Mouse (Mus musculus) thymus, adult 2 months (tissue): ENCODE measurements around the gene Map3k3. TPM values are rescaled to one million over a fixed set of nuclear protein-coding genes. Genes with fewer than 3 reads are reported as not detected.
"Not testable (repeated sequence)": the region's sequence is repeated elsewhere in the genome, so short reads cannot be mapped to it uniquely, and the experiment has no call there.

Experiments used
- DNase-seq: peaks from one replicate; pipeline ENCODE4 v3.0.0; 2021
- H3K27ac ChIP-seq: fragments of 200-500 bp; 2 replicates; pipeline ENCODE4 v1.5.1; 2012; ENCODE audit warnings: low read length, control low read depth; ENCODE audit not compliant: control insufficient read depth, insufficient read depth
- H3K27me3 ChIP-seq: fragments of 200-500 bp; 2 replicates; pipeline ENCODE4 v1.6.1; 2012; ENCODE audit warnings: mild to moderate bottlenecking, low read length, moderate library complexity, mixed read lengths; ENCODE audit not compliant: control insufficient read depth, insufficient read depth
- H3K36me3 ChIP-seq: fragments of 200-500 bp; 2 replicates; pipeline ENCODE4 v1.6.1; 2012; ENCODE audit warnings: mild to moderate bottlenecking, low read length, moderate library complexity; ENCODE audit not compliant: control insufficient read depth, insufficient read depth
- H3K4me1 ChIP-seq: fragments of 200-500 bp; replicated peaks from 2 replicates; pipeline ENCODE4 v1.6.1; 2012; ENCODE audit warnings: low read length; ENCODE audit not compliant: control insufficient read depth, insufficient read depth
- H3K4me3 ChIP-seq: fragments of 200-500 bp; 2 replicates; pipeline ENCODE4 v1.5.1; 2012; ENCODE audit warnings: mild to moderate bottlenecking, low read length, control low read depth, moderate library complexity; ENCODE audit not compliant: control insufficient read depth, insufficient read depth
- CTCF ChIP-seq: fragments of 200-500 bp; IDR thresholded peaks from 2 replicates; pipeline ENCODE4 v1.5.1; 2012; ENCODE audit warnings: mild to moderate bottlenecking, control low read depth, low read length, moderate library complexity, borderline replicate concordance; ENCODE audit not compliant: control insufficient read depth, poor library complexity, insufficient read depth; ENCODE audit errors: extremely low read depth
- POLR2A ChIP-seq: fragments of 200-500 bp; IDR thresholded peaks from 2 replicates; pipeline ENCODE4 v1.6.1; 2012; ENCODE audit warnings: mild to moderate bottlenecking, low read length, control low read depth, moderate library complexity; ENCODE audit not compliant: control insufficient read depth, poor library complexity, insufficient read depth; ENCODE audit errors: extremely low read depth
- WGBS: fragments of 180-500 bp; shearing (Covaris S2); methylation state at CpG from one replicate; pipeline ENCODE4 v1.1.7; 2018; 5-methylcytosine and 5-hydroxymethylcytosine counted together
- polyA plus RNA-seq: library from polyadenylated mRNA; depleted of rRNA; stranded (reverse); fragments of >200 nt; gene quantifications from 2 replicates; pipeline ENCODE4 v1.2.3, GENCODE M21; 2012

The Map3k3 gene
- polyA plus RNA-seq, 1 experiment: 45.6 TPM

- Histone ChIP-seq H3K4me3 (peak overlapping the region; percentile 56), H3K27me3 (no peaks in the 10 kb centered on the region), H3K27ac (peak overlapping the region; percentile 83), H3K4me1 (peaks cover 6% of the 10 kb centered on the region), H3K36me3 (0 out of 2 replicates have a peak, but pooled peaks cover 3% of the 10 kb centered on the region)
- WGBS: 27% methylated on average over 3 of the region's 3 CpGs
- no peak for DNase-seq
- TF ChIP-seq CTCF (no peak), POLR2A (no peak)
These were observed 109.7 kb downstream of the Map3k3 start for GRCm38 (mm10) chr11:106194155-106194541.

- no peak for TF ChIP-seq CTCF
- TF ChIP-seq POLR2A: no peak
- 91% methylated on average over 7 of the region's 7 CpGs for WGBS
- Histone ChIP-seq H3K4me1 (peaks cover 7% of the 10 kb centered on the region), H3K27me3 (no peaks in the 10 kb centered on the region), H3K4me3 (no peak overlapping the region), H3K27ac (no peak overlapping the region), H3K36me3 (0 out of 2 replicates have a peak, but pooled peaks cover 3% of the 10 kb centered on the region)
- DNase-seq: no peak
These were observed 110.5 kb downstream of the Map3k3 start for GRCm38 (mm10) chr11:106194891-106195290.

- DNase-seq: no peak
- no peak overlapping the region for H3K27ac ChIP-seq
- no peak overlapping the region for H3K4me3 ChIP-seq
- H3K27me3 ChIP-seq: no peaks in the 10 kb centered on the region
- 0 out of 2 replicates have a peak, but pooled peaks cover 3% of the 10 kb centered on the region for H3K36me3 ChIP-seq
- no peak for TF ChIP-seq CTCF
- TF ChIP-seq POLR2A: no peak
- peaks cover 8% of the 10 kb centered on the region for H3K4me1 ChIP-seq
These were observed 110.9 kb downstream of the Map3k3 start for GRCm38 (mm10) chr11:106195341-106195740.

- TF ChIP-seq CTCF: no peak
- TF ChIP-seq POLR2A: no peak
- DNase-seq: no peak
- Histone ChIP-seq H3K4me1 (peaks cover 22% of the 10 kb centered on the region), H3K36me3 (peaks cover 9% of the 10 kb centered on the region; the same call in 1 of the 2 replicates), H3K27me3 (no peaks in the 10 kb centered on the region), H3K27ac (no peak overlapping the region), H3K4me3 (no peak overlapping the region)
- 58% methylated on average over 4 of the region's 4 CpGs for WGBS
These were observed 113.9 kb downstream of the Map3k3 start for GRCm38 (mm10) chr11:106198277-106198676.

GRCm38 (mm10) chr11:106199997-106200396, 115.6 kb downstream of the Map3k3 start:
- not testable (repeated sequence) for DNase-seq, H3K4me3 ChIP-seq, H3K27me3 ChIP-seq, H3K27ac ChIP-seq
- Histone ChIP-seq H3K36me3 (peaks cover 15% of the 10 kb centered on the region; the same call in 1 of the 2 replicates), H3K4me1 (peaks cover 19% of the 10 kb centered on the region)
- 55% methylated on average over 7 of the region's 7 CpGs for WGBS

GRCm38 (mm10) chr11:106200756-106201155, 116.3 kb downstream of the Map3k3 start:
- no peak for DNase-seq
- Histone ChIP-seq H3K36me3 (peaks cover 18% of the 10 kb centered on the region; the same call in 1 of the 2 replicates), H3K27me3 (no peaks in the 10 kb centered on the region), H3K4me3 (no peak overlapping the region), H3K27ac (peak overlapping the region; percentile 73), H3K4me1 (peaks cover 19% of the 10 kb centered on the region)
- no peak for TF ChIP-seq POLR2A
- no peak for TF ChIP-seq CTCF
- under 1% methylated on average over 6 of the region's 6 CpGs for whole genome bisulfite sequencing
